Mouse (Mus musculus) CH12.LX (cell line): ENCODE measurements around the gene Gm815.

ENCODE experiments used
- BHLHE40 ChIP-seq: IDR thresholded peaks from 2 replicates; pipeline ENCODE4 v1.6.1; 2011; ENCODE audit warnings: mild to moderate bottlenecking, low read depth, low read length, improper control_type of control experiment
- CTCF ChIP-seq, 2 experiments: IDR thresholded peaks in 1 of 2; conservative IDR thresholded peaks in 1 of 2; 2 replicates each; pipeline ENCODE4 v1.5.1; 2011 to 2012; ENCODE audit warnings: low read depth in 2 of 2, low read length in 2 of 2, improper control_type of control experiment in 1 of 2, inconsistent platforms in 1 of 2, mild to moderate bottlenecking in 1 of 2, moderate library complexity in 1 of 2
- E2F4 ChIP-seq: IDR thresholded peaks from 2 replicates; pipeline ENCODE4 v1.6.1; 2011; ENCODE audit warnings: low read depth, low read length, improper control_type of control experiment; ENCODE audit not compliant: insufficient replicate concordance
- EP300 ChIP-seq: IDR thresholded peaks from 2 replicates; pipeline ENCODE4 v1.6.1; 2011; ENCODE audit warnings: low read length, improper control_type of control experiment
- KAT2A ChIP-seq: IDR thresholded peaks from 2 replicates; pipeline ENCODE4 v1.6.1; 2012; ENCODE audit warnings: low read length, improper control_type of control experiment, inconsistent platforms; ENCODE audit not compliant: insufficient replicate concordance
- MAX ChIP-seq: IDR thresholded peaks from 2 replicates; pipeline ENCODE4 v1.6.1; 2011; ENCODE audit warnings: low read length, improper control_type of control experiment
- MAZ ChIP-seq: IDR thresholded peaks from 2 replicates; pipeline ENCODE4 v1.6.1; 2012; ENCODE audit warnings: low read depth, mild to moderate bottlenecking, inconsistent platforms, low read length, improper control_type of control experiment, moderate library complexity
- MEF2A ChIP-seq: IDR thresholded peaks from 2 replicates; pipeline ENCODE4 v1.6.1; 2014; ENCODE audit warnings: low read depth, mild to moderate bottlenecking, inconsistent platforms, low read length, improper control_type of control experiment, borderline replicate concordance
- PAX5 ChIP-seq: IDR thresholded peaks from 2 replicates; pipeline ENCODE4 v1.6.1; 2012; ENCODE audit warnings: low read length, inconsistent platforms, mixed read lengths
- POLR2A ChIP-seq: IDR thresholded peaks from 2 replicates; pipeline ENCODE4 v1.6.1; 2011; ENCODE audit warnings: low read depth, mild to moderate bottlenecking, improper control_type of control experiment, low read length
- POLR2AphosphoS2 ChIP-seq: IDR thresholded peaks from 2 replicates; pipeline ENCODE4 v1.6.1; 2011; ENCODE audit warnings: low read depth, low read length, improper control_type of control experiment
- RAD21 ChIP-seq: IDR thresholded peaks from 2 replicates; pipeline ENCODE4 v1.6.1; 2011; ENCODE audit warnings: low read depth, mild to moderate bottlenecking, low read length, improper control_type of control experiment, moderate library complexity
- SIN3A ChIP-seq: IDR thresholded peaks from 2 replicates; pipeline ENCODE4 v1.6.1; 2012; ENCODE audit warnings: low read length, improper control_type of control experiment, inconsistent platforms
- USF1 ChIP-seq: IDR thresholded peaks from 2 replicates; pipeline ENCODE4 v1.6.1; 2014; ENCODE audit warnings: low read depth, mild to moderate bottlenecking, inconsistent platforms, low read length, improper control_type of control experiment

GRCm38 (mm10) chr19:26877180-26877775, 8.4 kb upstream of the Gm815 start:
- no peak for TF ChIP-seq POLR2A
- TF ChIP-seq EP300: no peak
- TF ChIP-seq MAZ: no peak
- TF ChIP-seq RAD21: no peak
- TF ChIP-seq CTCF (conservative IDR thresholded peaks at IDR 0.05 in 1 of 2, IDR thresholded peaks at IDR 0.05 in 1 of 2; ENCODE audit: low read depth in 2 of 2, low read length in 2 of 2): no peak
- no peak for TF ChIP-seq USF1
- no peak for TF ChIP-seq KAT2A
- TF ChIP-seq MEF2A: no peak
- no peak for TF ChIP-seq PAX5
- no peak for TF ChIP-seq E2F4
- TF ChIP-seq SIN3A: no peak
- no peak for TF ChIP-seq POLR2AphosphoS2
- TF ChIP-seq MAX: no peak
- TF ChIP-seq BHLHE40: no peak
